In genomic region chr8:45627246-45628241, GRCm38 (mm10) we compare ENCODE assay signal across 7 mouse cellular contexts.
DNase-seq lines count a peak whose midpoint lies in the region; ATAC-seq lines count a peak whose summit lies in the region.

No protein-coding gene starts in this region.

- peaks cover 12% of the 10 kb centered on the region for H3K4me1 ChIP-seq in midbrain, embryonic 11.5 days (ENCODE audit: control insufficient read depth, insufficient read depth, low read length)

- peak overlapping the region; percentile 94 for H3K27ac ChIP-seq in midbrain, embryonic 11.5 days (ENCODE audit: low read depth, low read length)

- peak overlapping the region; percentile 88 for H3K9ac ChIP-seq in midbrain, embryonic 11.5 days (ENCODE audit: low read length)

- no peaks in the 10 kb centered on the region for H3K27me3 ChIP-seq in midbrain, embryonic 11.5 days (ENCODE audit: control insufficient read depth, insufficient read depth, low read length)

- peak overlapping the region; percentile 80 for H3K4me2 ChIP-seq in midbrain, embryonic 11.5 days

- no peaks in the 10 kb centered on the region for H3K36me3 ChIP-seq in midbrain, embryonic 11.5 days (ENCODE audit: control insufficient read depth, insufficient read depth, low read length)

- ATAC-seq in midbrain, embryonic 11.5 days (ENCODE audit: low FRiP score): peak; percentile 94

- under 1% methylated on average over 28 of the region's 28 CpGs for WGBS in midbrain, embryonic 11.5 days

- no peaks in the 10 kb centered on the region for H3K9me3 ChIP-seq in midbrain, embryonic 11.5 days (ENCODE audit: control insufficient read depth, low read length)

- peak; percentile 69 for DNase-seq in adrenal gland, postnatal 10 days
- DNase-seq in cerebellum, postnatal 25 days: peak; percentile 78 to 84
- DNase-seq in frontal cortex, postnatal 36 days (ENCODE audit: low spot score in 2 of 2): peak; percentile 77 to 89
- peak; percentile 64 for DNase-seq in kidney, adult 11 months
- DNase-seq in left cerebral cortex, postnatal 36 days (ENCODE audit: low spot score in 2 of 2): peak; percentile 77 to 80
- DNase-seq in midbrain, embryonic 11.5 days (ENCODE audit: low spot score, missing footprints): peak; percentile 98
- peak; percentile 5 to 42 for DNase-seq in spleen, postnatal 10 days (ENCODE audit: low spot score in 2 of 2)

- peak overlapping the region; percentile 62 for H3K4me3 ChIP-seq in midbrain, embryonic 11.5 days (ENCODE audit: low read depth, low read length)

- intact Hi-C loops in left cerebral cortex, postnatal 36 days (cut with DNase I): loop anchor here (5.0 to 10.0 kb wide), 2 partner anchors 120 to 147 kb away; partner anchors contain the start of gene Sorbs2

Comparison
In these comparisons a context has a peak if more than half of its experiments do, and no peak if none do; other contexts are left out.
1. Peak in every context shown above with its lines: DNase-seq, ATAC-seq, H3K4me3 ChIP-seq and H3K27ac ChIP-seq.
2. DNase-seq: peak in every context shown above with its lines; median percentile 98 in midbrain, embryonic 11.5 days; 83 in frontal cortex, postnatal 36 days; 81 in cerebellum, postnatal 25 days; 78 in left cerebral cortex, postnatal 36 days; 69 in adrenal gland, postnatal 10 days; 64 in kidney, adult 11 months; 24 in spleen, postnatal 10 days.